Mouse (Mus musculus) ES-Bruce4 (cell line): ENCODE data around the gene Lrrc57.

Experiments
- CTCF ChIP-seq: IDR thresholded peaks from one replicate; pipeline ENCODE4 v1.8.1; 2011; ENCODE audit warnings: low read depth, low read length
- POLR2A ChIP-seq: IDR thresholded peaks from one replicate; pipeline ENCODE4 v1.8.1; 2011; ENCODE audit warnings: low read length; ENCODE audit not compliant: insufficient read depth

DNA sequence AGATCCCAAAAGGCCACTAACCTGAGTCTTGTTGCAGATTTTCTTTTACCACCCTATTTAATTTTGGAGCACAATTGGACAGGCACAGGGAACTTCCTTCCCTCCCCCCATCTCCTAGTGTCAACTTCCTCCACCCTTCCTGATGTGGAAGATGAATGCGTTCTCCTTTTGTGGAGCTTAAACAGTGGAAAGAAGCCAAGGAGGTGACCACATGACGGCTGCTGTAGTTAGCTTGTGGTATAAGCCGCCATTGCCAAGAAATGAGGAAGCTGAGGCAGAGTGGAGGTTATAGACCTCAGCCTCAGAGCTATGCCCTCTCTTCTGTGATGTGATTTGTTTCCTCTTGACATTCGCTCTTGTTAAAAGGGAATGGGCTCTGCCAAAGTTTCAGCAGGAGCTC lies 22.6 kb upstream of the Lrrc57 start:
- TF ChIP-seq CTCF: no peak
- no peak for TF ChIP-seq POLR2A
